Mouse (Mus musculus) ovary, postnatal 14 days (tissue): Measurements from ENCODE around the gene Itpkc.
"Not testable (repeated sequence)": the region's sequence is repeated elsewhere in the genome, so short reads cannot be mapped to it uniquely, and the experiment has no call there.

Experiments
- DNase-seq: peaks from one replicate; pipeline ENCODE4 v3.0.0; 2022; ENCODE audit warnings: low spot score

Itpkc gene

DNA sequence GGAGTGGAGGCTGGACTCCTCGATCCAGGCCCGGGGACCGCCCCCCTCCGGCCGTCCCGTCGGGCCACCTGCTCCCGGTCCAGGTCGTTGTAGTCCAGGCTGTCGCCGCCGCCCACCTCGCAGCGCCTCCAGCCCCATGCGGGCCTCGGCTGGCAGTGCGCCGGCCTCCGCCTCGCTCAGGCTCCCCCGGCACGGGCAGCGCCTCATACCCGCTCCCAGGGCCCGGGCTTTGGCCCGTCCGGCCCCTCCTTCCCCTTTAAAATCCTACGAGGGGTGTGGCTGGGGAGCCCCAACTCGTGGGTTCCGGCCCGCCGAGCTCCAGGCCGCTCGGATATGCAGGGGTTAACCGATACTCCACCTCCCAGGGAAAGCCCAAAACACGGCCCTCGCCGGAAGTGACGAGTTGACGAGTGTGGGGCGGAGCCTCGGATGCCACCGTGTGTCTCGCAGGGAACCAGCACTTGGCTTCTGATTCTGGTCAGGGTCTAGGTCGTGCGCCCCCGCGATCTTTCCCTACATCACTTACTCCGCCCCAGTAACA is at the start of gene Itpkc:
Gene Itpkc, minus strand, starts transcription at position 381 of the 541 bp plus-strand sequence.
- peak; percentile 85 for DNase-seq

DNA sequence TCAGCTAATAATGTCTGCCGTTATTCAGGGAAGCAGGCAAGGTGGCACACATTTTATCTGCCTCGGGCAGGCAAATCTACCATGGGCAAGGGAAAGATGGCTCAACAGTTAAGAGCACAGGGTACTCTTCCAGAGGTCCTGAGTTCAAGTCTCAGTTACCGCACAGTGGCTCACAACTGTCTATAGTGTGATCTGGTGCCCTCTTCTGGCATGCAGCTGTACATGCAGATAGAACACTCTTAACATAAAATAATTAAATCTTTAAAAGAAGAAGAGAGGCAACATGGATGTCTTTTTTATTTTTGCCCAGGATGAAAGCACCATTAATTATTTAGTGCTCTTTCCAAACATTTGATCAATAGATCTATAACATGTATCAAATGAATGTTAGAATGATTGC is 48.7 kb upstream of the Itpkc start:
- no peak for DNase-seq

DNA sequence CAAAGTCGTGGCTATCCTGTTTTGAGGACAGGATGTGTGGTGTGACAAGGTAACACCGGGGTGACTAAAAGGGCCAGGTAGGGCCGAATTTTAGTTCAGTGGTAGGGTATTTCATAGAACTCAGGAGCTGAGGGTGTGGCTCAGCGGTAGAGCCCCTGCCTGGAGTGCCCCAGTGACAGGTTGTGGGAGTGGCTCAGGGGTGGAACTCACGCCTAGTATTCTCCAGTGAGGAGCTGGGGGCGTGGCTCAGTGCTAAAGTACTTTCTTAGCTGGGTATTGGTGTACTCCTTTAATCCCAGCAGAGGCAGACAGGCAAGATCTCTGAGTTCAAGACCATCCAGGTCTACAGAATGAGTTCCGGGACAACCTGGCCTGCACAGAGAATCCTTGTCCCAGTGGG is 47.6 kb upstream of the Itpkc start:
- no peak for DNase-seq

DNA sequence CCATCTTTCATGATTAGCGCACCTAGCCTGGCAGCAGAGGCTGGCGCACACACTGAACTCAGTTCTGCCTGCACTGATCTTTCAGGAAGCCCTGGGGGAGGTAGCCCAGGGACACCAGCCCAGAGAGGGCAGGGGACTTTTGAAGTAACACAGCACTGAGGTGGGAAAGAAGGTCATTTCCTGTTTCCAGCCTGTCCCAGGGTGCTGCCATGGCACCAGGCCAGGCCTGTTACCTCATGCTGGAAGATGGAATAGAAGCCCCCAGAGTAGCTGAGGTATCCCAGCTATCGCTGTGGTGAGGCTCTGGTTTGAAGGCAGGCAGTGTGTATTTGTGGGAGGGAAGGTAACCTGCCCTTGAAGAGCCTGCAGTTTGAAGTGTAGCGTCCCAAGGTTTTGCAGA is 46.5 kb upstream of the Itpkc start:
- DNase-seq = no peak

DNA sequence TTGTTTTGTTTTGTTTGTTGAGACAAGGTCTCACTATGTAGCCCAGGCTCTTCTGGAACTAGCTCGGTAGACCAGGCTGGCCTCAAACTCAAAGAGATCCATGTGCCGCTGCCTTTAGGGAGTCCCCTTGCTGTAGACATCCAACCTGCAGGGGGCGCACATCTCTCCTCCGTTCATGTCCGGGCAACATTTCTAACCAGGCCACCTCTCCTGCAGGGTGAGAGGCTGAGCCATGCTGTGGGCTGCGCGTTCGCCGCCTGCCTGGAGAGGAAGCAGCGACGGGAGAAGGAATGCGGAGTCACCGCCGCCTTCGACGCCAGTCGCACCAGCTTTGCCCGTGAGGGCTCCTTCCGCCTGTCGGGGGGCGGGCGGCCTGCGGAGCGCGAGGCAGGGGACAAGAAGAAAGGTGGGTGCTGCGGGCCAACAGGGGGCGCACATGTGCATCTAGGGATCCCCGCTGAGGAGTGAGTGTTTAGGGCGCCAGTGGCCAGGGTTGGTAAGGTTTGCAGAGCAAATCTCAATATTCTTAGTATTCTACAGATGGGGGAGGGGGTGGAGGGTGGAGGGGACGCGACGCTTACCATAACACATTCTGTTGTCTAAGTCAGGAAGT is 45.4 kb upstream of the Itpkc start:
- no peak for DNase-seq

DNA sequence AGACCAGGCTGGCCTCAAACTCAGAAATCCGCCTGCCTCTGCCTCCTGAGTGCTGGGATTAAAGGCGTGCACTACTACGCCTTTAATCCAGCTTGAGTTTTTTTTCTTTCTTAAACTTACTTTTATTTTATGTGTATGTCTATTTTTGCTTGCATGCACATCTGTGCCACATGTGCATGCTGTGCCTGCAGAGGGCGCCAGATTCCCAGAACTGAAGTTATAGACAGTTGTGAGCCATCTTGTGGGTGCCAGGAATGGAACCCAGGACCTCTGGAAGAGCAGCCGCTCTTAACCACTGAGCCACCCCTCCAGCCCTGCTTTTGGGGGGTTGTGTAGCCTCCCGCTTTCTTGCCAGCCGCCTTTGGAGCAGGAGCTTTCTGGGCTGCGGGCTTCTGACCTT is 43.0 kb upstream of the Itpkc start:
- no peak for DNase-seq

DNA sequence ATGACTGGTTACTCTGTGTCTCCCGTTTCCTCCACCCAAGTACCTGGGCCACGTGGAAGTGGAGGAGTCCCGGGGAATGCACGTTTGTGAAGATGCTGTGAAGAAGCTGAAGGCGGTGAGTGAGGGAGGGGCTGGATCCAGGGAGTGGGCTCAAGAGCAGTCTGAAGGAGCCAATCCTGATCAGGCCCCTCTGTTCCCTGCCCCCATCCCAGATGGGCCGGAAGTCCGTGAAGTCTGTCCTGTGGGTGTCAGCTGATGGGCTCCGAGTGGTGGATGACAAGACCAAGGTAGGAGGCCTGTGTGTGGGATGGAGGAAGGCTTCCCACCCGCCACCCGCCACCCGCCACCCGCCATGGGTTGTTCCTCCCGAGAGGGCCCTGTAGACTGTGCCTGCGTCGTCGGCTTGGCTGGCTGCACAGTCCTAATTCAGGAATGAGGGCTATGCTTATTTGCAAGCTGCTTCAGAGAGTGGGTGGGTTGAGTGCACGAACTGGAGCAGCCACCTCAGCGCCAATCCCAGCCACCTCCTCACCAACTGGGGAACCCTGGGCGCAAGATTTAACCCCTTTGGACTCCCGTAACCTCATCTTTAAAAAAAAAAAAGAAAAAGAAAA is 38.2 kb upstream of the Itpkc start:
- no peak for DNase-seq

DNA sequence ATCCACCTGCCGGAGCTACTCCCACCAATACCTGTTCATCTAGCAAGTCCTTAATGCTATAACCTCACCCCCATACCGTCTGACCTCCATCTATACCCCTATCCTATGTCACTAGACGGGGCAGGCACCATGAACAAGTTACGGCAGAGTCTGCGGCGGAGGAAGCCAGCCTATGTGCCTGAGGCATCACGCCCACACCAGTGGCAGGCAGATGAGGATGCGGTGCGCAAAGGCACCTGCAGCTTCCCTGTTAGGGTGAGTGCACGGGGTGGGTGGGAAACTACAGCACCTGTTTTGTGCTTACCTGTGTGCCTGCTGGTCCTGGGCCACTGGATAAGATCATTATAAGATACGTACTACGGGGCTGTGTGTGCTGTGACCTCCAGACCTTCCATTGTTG is 36.3 kb upstream of the Itpkc start:
- DNase-seq = no peak

DNA sequence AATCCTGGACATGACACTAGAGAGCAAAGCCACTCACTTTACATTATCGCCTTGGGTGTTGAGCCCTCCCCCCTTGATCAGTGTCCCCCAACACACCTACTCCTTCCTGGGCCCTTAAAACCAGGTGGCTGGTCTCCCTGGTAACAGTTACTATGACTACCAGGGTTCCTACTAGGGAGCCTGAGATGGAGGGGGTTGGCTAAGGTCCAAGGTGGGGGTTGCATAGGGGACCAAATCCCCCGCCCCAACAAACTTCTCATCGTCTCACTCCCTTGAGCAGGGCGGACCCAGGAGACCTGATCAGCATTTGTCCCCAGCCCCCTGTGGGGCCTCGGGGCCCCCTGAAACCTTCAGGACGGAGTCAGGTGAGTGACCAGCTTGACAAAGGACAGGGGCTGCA is 33.4 kb upstream of the Itpkc start:
- no peak for DNase-seq

DNA sequence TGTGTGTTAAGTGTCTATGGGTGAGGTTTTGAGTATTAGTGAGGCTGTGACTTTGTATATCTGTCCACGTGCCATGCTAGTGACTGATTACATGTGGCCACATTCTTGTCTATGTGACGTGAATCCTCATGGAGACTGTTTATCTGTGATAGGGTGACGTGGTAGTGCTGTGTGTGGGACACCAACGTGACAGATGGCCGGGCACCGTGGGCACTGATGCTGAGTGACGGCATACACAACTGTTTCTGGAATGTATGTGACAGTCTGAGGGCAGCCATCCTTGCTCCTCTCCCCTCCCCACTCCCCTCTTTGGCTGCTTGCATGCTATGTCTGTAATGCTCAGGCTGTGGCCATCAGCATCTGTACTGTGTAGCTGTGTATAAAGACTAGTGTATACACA is 32.4 kb upstream of the Itpkc start:
- DNase-seq = no peak

DNA sequence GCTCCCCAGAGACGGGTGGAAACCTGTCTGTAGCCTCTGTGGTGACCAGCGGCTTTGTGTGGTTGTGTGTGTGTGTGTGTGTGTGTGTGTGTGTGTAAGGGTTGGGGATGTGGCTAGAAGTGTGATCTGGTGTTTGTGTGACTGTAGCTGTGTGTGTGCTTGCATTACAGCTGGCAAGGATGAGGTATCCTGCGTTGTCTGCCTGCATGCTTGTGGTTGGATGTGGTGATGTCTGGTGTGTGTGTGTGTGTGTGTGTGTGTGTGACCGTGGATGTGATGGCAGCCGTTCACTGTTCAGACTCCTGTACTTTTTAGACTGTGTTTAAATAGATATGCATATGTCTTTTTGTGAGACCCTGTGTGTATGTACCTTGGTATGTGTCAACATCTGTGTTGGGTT is 31.3 kb upstream of the Itpkc start:
- no peak for DNase-seq

DNA sequence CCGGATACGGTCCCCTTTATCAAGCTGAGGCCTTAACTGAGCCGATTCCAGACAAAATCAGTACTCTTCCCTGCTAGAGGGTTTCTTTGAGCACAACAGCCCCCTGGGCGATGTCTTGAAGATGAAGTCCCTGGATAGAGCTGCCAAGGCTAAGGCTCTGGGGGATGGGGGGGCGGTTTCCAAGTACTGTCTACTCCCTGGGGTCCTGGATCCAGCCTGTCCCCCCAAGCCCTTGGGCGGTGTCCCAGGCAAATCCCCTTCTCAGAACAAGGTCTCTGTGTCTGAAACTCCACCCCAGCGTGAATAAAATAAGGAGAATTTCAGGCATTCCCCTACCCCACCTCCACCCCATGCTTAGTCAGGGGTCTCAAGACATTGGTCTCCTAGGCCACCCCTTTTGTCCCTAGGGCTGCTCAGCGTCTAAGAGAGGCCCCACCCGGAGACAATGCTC is 30.8 kb upstream of the Itpkc start:
- no peak for DNase-seq

DNA sequence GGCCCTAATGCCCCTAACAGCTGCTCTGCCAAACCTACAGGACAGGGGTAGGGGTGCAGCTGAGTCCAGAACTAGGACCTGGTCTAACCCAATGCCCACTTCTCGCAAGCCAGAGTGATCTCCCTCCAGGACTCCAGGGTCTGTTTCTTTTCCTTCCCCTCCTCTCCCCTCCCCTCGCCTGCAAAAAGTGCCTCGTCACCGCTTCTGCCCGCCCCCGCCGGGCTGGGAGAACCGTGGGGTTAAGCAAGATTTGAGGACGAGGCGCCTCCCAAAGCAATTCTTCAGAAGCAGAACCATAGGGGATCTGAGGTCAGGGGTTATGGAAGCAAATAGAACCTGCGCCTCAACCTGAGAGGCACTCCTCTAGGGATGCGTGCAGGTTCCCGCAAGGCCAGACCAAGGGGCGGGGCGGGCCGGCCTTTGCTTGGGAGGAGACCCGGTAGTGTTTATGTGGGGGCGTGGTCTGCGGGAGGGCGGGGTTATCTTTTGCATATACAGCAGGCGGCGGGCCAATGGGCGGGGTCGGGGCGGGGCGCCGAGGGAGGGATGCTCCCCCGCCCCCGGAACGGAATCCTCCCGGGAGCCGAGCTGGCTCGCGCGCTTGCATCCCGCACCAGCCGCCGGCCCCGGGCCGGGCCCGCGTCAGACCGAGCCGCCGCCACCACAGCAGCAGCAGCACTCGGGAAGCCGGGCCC is 29.9 kb upstream of the Itpkc start, which contains the start of gene Numbl:
Gene Numbl, plus strand, starts transcription at position 229 of the 695 bp plus-strand sequence.
- DNase-seq = peak; percentile 90

DNA sequence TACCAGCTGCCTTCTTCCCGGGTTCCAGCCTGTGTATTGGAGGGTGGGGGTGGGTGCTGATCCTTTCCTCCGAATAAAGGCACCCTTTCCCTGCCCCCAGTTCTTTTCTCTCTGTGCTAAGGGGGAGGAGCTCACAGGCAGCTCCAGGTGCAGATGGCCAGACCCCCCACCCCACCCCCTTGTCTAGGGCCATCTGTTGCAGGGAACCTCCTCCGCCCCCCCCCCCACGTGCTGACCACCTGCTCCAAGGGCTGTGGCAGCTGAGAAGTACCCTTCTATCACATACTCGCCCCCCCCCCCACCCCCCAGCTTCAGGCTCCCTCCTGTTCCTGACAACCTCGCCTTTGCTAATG is 29.4 kb upstream of the Itpkc start:
- DNase-seq = no peak

DNA sequence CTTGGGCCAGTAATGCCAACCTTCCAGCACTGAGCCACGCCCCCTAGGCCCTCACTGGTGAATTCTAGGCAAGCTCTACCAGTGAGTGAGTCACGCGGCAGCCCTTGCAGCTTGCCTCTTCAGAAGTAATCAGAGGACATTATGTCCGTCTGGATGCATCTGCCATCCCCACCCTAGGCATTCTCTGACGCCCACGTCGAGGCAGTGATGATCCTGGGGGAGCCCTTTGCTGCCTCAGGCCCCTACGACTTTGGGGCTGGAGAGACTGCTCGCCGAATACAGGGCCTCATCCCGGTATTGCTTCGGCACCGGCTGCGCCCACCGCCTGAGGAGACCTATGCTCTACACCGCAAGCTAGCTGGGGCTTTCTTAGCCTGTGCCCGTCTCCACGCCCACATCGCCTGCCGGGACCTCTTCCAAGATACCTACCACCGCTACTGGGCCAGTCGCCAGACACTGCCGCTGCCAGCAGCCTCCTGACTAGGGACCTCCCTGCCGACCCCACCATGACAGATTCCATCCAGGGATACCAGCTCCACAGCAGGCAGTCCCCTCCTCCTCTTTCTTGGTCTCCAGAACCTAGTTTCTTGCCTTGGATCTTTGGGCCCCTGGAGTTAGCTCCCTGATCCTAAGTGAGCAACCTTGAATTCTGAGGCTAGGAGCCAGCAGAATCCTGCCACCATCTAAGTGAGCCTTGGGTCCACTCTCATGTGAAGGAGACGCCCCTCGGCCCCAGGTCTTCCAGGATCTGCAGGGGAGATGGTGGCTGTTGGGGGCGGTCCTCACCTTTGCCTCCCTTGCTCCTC is 28.8 kb upstream of the Itpkc start:
- peak; percentile 47 for DNase-seq

DNA sequence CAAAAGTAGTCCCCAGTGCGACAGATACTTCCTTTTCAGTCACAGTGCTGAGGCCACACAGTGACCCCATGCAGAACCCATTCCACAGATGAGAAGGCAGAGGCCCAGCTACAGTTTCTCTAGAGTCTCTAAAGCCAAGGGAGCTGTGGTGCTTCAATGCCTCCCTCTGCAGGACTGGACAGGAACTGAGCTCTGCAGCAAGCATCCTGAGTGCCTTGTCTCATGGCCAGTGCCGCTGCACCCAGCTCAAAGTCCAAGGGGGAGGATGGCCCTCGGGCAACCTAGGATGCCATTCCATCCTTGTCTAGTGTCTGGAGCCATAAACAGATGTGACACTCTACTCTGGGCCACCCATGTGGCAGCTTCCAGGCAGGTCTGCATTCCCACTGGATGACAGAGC is 27.3 kb upstream of the Itpkc start:
- no peak for DNase-seq

DNA sequence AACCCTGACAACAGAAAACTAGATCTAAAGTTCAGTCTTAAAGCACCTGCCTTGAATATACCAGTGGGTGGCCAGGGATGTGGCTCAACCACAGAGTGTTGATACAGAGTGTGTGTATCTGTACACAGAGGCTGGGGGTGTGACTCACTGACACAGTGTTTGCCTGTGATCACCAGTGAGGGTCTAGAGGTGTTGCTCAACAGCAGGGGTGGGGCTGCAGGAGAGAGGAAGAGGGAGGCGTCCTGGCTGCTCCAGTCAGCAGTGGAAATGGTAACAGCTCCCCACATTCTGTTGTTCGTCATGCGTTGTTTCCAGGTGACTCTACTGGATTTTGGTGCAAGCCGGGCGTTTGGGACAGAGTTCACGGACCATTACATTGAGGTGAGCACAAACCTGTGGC is 23.5 kb upstream of the Itpkc start:
- no peak for DNase-seq

DNA sequence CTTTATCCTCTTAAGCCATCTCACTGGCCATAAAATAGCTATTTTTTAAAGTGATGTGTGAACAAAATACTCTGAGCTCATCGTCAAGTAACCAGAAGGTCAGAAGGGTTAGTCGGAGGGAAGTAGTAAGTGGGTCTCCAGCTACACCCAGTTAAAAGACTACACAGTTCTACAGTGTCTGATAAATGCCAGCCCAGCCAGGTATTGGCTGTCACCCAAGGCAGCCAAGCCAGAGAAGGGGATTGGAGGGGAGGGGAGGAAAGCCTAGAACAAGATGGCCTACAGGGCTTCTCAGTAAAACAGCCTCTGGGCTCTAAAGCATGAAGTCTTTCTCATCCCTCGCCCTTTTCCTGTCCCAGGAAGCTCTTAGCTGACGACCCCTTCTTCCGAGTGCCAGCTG is 21.5 kb upstream of the Itpkc start:
- DNase-seq = no peak

DNA sequence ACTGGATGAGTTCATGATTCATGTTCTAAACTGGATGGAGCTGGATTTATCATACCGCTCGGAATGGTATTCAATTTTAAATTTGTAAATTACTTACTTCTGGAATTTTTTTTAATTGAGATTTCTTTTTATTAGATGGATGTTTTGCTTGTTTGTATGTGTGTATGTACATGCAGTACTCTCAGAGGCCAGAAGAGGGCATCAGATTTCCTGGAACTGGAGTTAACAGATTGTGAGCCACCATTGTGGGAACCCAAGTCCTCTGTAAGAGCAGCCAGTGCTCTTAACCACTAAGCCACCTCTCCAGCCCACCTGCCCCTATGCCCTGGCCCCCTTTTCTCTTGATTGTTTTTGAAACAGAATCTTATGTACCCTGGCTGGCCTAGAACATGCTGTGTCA is 20.7 kb upstream of the Itpkc start:
- DNase-seq = no peak

DNA sequence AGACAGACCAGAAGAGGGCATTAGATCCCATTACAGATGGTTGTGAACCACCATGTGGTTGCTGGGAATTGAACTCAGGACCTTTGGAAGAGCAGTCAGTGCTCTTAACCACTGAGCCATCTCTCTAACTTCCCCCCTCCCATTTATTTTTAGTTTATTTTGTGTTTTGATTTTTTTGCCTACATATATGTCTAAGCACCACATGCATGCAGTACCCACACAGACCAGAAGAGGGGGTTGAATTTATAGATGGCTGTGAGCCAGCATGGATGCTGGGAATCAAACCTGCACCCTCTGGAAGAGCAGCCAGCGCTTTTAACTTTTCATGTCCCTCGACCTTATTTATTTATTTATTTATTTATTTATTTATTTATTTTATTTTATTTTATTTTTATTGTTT is 15.6 kb upstream of the Itpkc start:
- not testable (repeated sequence) for DNase-seq

DNA sequence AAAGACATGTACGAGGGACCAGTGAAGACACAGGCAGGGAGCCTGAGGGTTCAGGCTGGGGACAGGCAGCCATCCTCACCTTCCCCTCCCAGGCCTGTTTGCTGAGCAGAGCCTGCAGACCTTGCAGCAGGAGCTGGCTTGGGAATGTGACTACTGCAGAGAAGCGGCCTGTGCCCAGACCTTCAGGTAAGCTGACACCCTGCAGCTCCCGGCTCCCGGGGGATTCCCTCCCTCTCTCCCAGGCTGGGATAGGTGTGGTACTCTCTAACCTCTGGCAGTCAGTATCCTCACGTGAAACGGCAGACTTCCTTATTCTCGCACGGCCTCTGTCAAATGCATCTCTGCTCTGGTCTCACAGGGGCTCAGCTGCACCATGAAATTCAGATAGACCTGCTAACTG is 14.8 kb upstream of the Itpkc start:
- DNase-seq = no peak

DNA sequence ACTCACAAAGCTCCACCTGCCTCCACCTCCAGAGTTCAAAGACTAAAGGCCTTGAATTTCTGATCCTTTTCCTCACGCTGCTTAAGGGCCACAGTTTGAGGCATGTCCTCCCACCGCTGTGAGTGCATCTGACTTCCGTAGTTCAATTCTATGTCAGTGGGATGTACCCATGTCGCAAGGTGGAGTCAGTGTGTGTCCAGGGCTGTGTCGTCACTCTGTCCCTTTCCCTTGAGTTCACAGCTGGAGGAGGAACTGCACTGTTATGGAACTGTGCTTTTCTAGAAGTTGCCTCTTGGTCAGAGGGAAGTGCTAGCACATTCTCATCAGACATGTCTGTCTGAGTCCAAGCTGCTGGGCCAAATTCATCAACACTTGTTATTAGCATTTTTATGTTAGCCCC is 10.1 kb upstream of the Itpkc start:
- no peak for DNase-seq

DNA sequence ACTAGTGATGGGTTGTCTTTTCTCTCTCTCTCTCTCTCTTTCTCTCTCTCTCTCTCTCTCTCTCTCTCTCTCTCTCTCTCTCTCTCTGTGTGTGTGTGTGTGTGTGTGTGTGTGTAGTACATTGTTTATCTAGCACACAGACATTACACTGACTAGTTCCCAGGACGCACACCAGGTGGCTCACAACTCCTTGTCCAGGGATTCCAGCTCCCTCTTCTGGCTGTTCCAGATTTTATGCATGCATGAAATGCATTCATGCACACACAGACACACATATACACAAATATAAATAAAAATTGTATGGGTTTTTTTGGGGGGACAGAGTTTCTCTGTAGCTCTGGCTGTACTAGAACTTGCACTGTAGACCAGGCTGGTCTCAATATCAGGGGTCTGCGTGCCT is 9.1 kb upstream of the Itpkc start:
- DNase-seq = no peak
